In genomic region chr6:8694636-8695514, GRCm38 (mm10) we compare ENCODE assay signal across 9 mouse cellular contexts.
DNase-seq lines count a peak whose midpoint lies in the region; ATAC-seq lines count a peak whose summit lies in the region.
"Had no signal": no experiment of that assay in that cellular context is flagged by ENCODE, and none has a peak within 500 bp of the region (broad histone marks: within the 10 kb centered on the region; RNA-seq: fewer than 3 reads in every experiment).

No protein-coding gene starts in this region.

- ATAC-seq in hindbrain, embryonic 13.5 days (ENCODE audit: low FRiP score), result no peak
- ATAC-seq in CD4-positive, CD25-positive, alpha-beta regulatory T cell, adult 4 months, result peak; percentile 78
- 0 out of 2 replicates have a peak, but pooled peaks have one; percentile 13 for ATAC-seq in limb, embryonic 12.5 days (ENCODE audit: insufficient number of reproducible peaks, insufficient read depth, low FRiP score, low TSS enrichment, low read depth)

- H3K36me3 ChIP-seq in hindbrain, embryonic 10.5 days, result no peaks in the 10 kb centered on the region
- no peaks in the 10 kb centered on the region for H3K36me3 ChIP-seq in hindbrain, embryonic 13.5 days
- no peaks in the 10 kb centered on the region for H3K36me3 ChIP-seq in limb, embryonic 12.5 days
- H3K36me3 ChIP-seq in splenic B cell, adult 2 months (ENCODE audit: control insufficient read depth, insufficient read depth, low read length, poor library complexity, severe bottlenecking), result no peaks in the 10 kb centered on the region

- no peak overlapping the region for H3K4me3 ChIP-seq in hindbrain, embryonic 10.5 days
- no peak overlapping the region for H3K4me3 ChIP-seq in hindbrain, embryonic 13.5 days
- no peak overlapping the region for H3K4me3 ChIP-seq in limb, embryonic 12.5 days (replicated peaks)
- H3K4me3 ChIP-seq: myocyte had no signal

- peak; percentile 10 for DNase-seq in hindbrain, embryonic 10.5 days (ENCODE audit: low spot score)
- DNase-seq in embryo, embryonic 10 days (ENCODE audit: low spot score), result peak; percentile 51
- DNase-seq in induced T-regulatory cell, adult 2 months (ENCODE audit: low read depth), result peak; percentile 77
- peak; percentile 74 for DNase-seq in splenic B cell, adult 2 months (ENCODE audit: low read depth, low spot score)
- DNase-seq in adrenal gland, postnatal 4 days (ENCODE audit: low spot score in 2 of 2), result no peak

- no peaks in the 10 kb centered on the region for H3K9me3 ChIP-seq in hindbrain, embryonic 10.5 days
- H3K9me3 ChIP-seq in hindbrain, embryonic 13.5 days, result no peaks in the 10 kb centered on the region
- H3K9me3 ChIP-seq in limb, embryonic 12.5 days, result no peaks in the 10 kb centered on the region

- H3K27ac ChIP-seq in hindbrain, embryonic 10.5 days, result peak overlapping the region; percentile 74
- H3K27ac ChIP-seq in hindbrain, embryonic 13.5 days, result no peak overlapping the region
- H3K27ac ChIP-seq in limb, embryonic 12.5 days, result peak overlapping the region; percentile 86

- H3K4me2 ChIP-seq in hindbrain, embryonic 13.5 days, result no peak overlapping the region
- no peak overlapping the region for H3K4me2 ChIP-seq in limb, embryonic 12.5 days

- H3K4me1 ChIP-seq in hindbrain, embryonic 10.5 days (replicated peaks), result peaks cover 21% of the 10 kb centered on the region
- H3K4me1 ChIP-seq in hindbrain, embryonic 13.5 days (replicated peaks), result peaks cover 13% of the 10 kb centered on the region; the same call in 1 of the 2 replicates
- H3K4me1 ChIP-seq in limb, embryonic 12.5 days (replicated peaks), result peaks cover 36% of the 10 kb centered on the region

- H3K27me3 ChIP-seq in hindbrain, embryonic 10.5 days (ENCODE audit: insufficient read depth, poor library complexity, severe bottlenecking), result no peaks in the 10 kb centered on the region
- H3K27me3 ChIP-seq in hindbrain, embryonic 13.5 days, result no peaks in the 10 kb centered on the region
- H3K27me3 ChIP-seq in limb, embryonic 12.5 days, result no peaks in the 10 kb centered on the region
- no peaks in the 10 kb centered on the region for H3K27me3 ChIP-seq in splenic B cell, adult 2 months (ENCODE audit: control insufficient read depth, insufficient read depth, low read length, poor library complexity, severe bottlenecking)

- 76% methylated on average over 12 of the region's 12 CpGs for WGBS in hindbrain, embryonic 10.5 days
- 72% methylated on average over 12 of the region's 12 CpGs for WGBS in hindbrain, embryonic 13.5 days
- WGBS in limb, embryonic 12.5 days, result 36% methylated on average over 12 of the region's 12 CpGs

- no peak overlapping the region for H3K9ac ChIP-seq in hindbrain, embryonic 13.5 days
- H3K9ac ChIP-seq in limb, embryonic 12.5 days (replicated peaks), result no peak overlapping the region

Comparison
In these comparisons a context has a peak if more than half of its experiments do, and no peak if none do; other contexts are left out.
1. DNase-seq: peak in hindbrain, embryonic 10.5 days (single experiment), embryo, embryonic 10 days (single experiment), induced T-regulatory cell, adult 2 months (single experiment) and splenic B cell, adult 2 months (single experiment); none in adrenal gland, postnatal 4 days (0 of 2).